Mouse (Mus musculus) right cerebral cortex, postnatal 25 days (tissue): ENCODE results near the gene Mtap.

Source experiments
- DNase-seq: peaks from one replicate; pipeline ENCODE4 v3.0.0; 2022

Mtap gene

DNA sequence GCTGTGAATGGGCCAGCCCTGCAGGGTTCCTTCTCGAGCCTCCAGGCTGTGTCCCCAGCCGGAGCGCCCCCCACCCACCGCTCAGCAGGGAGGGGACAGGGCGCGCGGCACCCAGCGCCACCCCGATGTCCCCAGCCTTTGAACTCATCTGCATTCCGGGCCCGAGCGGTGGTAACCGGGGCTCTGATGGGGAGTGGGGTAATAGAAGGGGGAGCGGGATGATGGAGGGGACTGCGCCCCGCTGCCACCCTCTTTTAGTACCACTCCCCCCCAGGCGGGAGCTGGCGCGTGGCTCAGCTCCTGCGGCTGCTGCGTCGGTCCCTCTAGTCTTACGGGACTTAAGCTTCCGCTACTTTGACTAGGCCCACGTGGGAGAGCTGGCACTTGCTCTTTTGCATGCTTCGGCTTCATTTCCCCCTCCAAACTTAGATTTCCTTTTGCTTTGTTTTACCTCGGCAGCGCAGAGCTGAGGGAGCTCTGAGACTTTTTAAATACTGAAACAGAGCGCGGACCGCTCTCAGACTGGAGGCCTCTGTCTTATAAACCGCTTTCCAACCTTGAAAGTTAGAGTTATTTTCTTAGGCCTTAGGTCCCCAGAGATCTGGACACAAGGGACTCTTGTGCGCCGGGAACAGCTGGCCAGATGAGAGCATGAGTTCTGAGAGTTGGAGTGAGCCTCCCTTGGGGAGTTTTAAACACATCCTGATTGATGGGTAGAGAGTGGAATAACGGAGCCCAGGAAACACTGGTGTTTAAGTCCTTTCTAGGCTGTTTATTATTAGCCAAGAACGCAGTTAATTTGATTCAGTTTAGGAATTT, 829 bp downstream of the Mtap start:
- no peak for DNase-seq

GRCm38 (mm10) chr4:89138361-89138651, 1.4 kb downstream of the Mtap start:
- DNase-seq: no peak

- DNase-seq: peak; percentile 14
These were observed 3.9 kb downstream of the Mtap start for GRCm38 (mm10) chr4:89140832-89141231.

DNA sequence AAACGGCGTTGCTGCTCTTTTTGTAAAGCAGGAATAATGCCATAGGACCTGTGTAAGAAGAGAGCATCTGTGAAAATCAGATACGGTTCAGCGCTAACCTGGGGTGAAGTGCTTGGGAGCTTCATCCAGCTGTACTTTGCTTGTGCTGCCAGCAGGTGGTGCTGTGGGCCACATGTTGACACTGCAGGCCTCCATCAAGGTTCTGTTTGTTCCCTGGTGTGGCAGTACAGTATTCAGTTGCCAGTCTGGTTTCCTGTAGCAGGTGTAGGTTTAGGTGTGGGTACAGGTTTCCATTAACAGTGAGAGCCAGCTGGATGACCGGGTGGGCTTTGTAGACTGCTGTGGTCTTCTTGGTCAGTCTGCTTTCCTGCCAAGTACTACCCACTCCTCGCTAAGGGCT, 8.5 kb downstream of the Mtap start:
- peak; percentile 54 for DNase-seq

- no peak for DNase-seq
These were observed 9.4 kb downstream of the Mtap start for GRCm38 (mm10) chr4:89146291-89146690.

DNA sequence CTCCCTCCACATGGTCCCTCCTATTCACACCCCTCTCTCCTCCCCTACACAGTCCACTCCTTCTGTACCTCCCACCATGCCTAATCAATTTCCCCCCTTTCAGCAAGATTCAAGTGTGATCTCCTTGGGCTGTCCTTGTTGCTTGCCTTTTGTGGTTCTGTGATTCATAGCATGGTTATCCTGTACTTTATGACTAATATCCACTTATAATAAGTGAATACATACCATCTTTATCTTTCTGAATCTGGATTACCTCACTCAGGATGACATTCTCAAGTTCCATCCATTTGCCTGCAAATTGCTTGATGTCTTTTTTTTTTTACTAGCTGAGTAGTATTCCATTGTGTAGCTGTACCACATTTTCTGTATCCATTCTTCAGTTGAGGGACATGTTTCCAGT, 12.3 kb downstream of the Mtap start:
- DNase-seq: no peak

DNA sequence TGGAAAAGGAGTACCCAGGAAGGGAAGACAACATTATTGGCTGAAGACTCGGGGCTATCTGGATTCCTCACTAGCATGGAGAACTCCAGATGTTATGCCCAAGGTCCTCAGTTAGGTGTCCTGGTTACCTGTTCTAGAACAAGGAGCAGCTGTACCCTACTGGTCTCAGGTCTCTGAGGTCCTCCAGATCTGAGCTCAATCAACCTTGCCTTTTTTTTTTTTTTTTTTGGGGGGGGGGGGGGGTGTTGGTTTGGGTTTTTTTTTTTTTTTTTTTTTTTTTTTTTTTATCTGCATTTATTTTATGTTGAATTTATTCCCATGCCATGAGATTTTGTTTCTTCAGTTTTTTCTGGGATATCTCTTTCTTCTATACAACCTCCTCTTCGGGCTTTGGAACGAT, 24.5 kb downstream of the Mtap start:
- DNase-seq: no peak

GRCm38 (mm10) chr4:89162496-89162895, 25.6 kb downstream of the Mtap start:
- DNase-seq: no peak

- DNase-seq: no peak
These were observed 26.7 kb downstream of the Mtap start for GRCm38 (mm10) chr4:89163613-89164012.

GRCm38 (mm10) chr4:89164681-89165080, 27.8 kb downstream of the Mtap start:
- DNase-seq: no peak

DNA sequence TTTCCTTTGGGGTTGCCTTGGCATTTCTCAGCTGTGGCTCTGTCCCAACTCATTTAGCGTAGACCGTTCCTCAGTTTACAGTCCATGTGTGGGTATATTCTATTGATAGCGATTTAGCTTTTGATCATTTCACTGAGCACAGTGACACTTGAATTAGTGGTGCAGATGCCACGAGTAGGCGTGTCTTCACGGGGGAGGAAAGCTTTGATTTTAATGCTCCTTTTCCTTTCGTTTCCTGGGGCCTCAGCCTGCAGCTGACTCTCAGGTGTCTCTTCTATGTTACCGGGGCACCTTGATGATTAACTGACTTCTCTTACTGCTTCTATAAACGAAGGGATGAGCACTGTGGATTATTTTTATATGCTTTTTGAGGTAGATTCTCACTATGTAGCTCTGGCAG, 32.0 kb downstream of the Mtap start:
- no peak for DNase-seq

DNA sequence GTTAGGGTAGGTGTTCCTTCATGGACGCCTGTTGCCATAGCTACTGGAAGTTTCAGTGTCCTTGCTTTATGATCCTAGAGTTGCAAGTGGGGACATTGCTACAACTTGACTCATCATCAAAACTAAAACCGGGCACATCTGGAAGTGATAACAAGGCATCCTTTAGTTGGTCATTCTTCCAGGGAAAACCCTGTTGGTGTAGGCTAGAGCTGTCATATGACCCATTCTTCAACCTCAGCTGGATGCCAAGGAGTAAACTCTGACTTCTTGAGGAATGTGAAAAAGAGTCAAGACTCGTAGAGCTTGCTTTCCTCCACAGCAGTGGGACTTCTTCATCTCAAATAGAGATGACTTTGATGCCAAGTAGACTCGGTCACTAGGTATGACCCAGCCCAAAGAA, 32.8 kb downstream of the Mtap start:
- DNase-seq: no peak

- DNase-seq: no peak
These were observed 34.0 kb downstream of the Mtap start for GRCm38 (mm10) chr4:89170931-89171330.

GRCm38 (mm10) chr4:89172873-89173605, 36.1 kb downstream of the Mtap start:
- DNase-seq: no peak

GRCm38 (mm10) chr4:89177514-89178307, 40.8 kb downstream of the Mtap start:
- DNase-seq: no peak

GRCm38 (mm10) chr4:89180121-89180520, 43.2 kb downstream of the Mtap start:
- DNase-seq: no peak

GRCm38 (mm10) chr4:89181656-89182055, 44.7 kb downstream of the Mtap start:
- no peak for DNase-seq

GRCm38 (mm10) chr4:89182486-89182885, 45.6 kb downstream of the Mtap start:
- DNase-seq: no peak

- DNase-seq: no peak
These were observed 58.6 kb downstream of the Mtap start for GRCm38 (mm10) chr4:89195481-89195880.

DNA sequence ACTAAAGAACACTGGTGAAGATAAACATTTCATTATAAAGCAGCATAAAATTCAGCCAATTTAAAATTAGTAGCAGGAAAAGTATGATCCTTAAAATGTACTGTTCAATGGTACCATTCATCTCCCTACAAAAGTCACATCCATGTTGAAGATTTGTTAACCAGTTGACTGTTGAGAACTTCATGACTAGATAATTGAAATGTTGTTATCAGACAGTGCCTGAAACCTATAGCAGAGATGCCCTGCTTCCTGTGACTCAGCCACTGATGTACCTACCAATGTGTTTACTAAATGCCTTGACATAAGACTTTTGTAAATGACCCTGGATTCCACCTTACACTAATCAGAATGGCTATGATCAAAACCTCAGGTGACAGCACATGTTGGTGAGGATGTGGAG, 60.2 kb downstream of the Mtap start:
- no peak for DNase-seq

GRCm38 (mm10) chr4:89200806-89201205, 63.9 kb downstream of the Mtap start:
- DNase-seq: no peak

GRCm38 (mm10) chr4:89209310-89209709, 72.4 kb downstream of the Mtap start:
- no peak for DNase-seq

DNA sequence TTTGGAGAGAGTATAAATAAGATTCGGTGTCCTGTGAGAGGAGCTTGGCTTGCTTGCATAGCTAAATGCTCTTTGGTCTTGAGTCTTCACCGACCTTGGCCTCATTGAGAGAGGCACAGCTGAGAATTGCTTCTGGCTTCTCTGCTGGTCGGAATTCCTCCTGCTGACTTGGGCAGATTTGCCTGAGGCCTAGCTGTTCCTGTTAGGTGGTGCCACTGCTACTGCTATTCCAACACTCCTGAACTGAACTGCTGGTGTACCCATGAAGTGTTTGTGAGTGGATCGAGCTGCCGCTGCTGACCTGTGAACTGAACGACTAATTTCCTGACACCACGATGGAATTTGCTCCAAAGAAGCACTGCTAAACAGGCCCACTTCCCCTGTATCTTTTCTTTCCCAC, 73.4 kb downstream of the Mtap start:
- DNase-seq: no peak

GRCm38 (mm10) chr4:89212178-89212577, 75.3 kb downstream of the Mtap start:
- no peak for DNase-seq
